Mouse (Mus musculus): ENCODE data around the gene Smc1a. TPM values are rescaled to one million over a fixed set of nuclear protein-coding genes. Genes with fewer than 3 reads are reported as not detected.
A peak's percentile ranks its signal among the peaks of the same experiment; 100 is the strongest.
"Not testable (repeated sequence)": the region's sequence is repeated elsewhere in the genome, so short reads cannot be mapped to it uniquely, and the experiment has no call there.

The Smc1a gene
- polyA plus RNA-seq, 1 experiment from 2014 or later: 71.1 TPM

- no peaks in the 10 kb centered on the region for H3K4me1 ChIP-seq (replicated peaks)
- H3K9me3 ChIP-seq: no peaks in the 10 kb centered on the region
- 80% methylated on average over 1 of the region's 1 CpGs for WGBS
- DNase-seq (ENCODE audit: low spot score): no peak
- peaks cover 53% of the 10 kb centered on the region for H3K36me3 ChIP-seq
- peaks cover 92% of the 10 kb centered on the region for H3K27me3 ChIP-seq (ENCODE audit: insufficient read depth, poor library complexity, severe bottlenecking)
- H3K27ac ChIP-seq: no peak overlapping the region
- no peak overlapping the region for H3K4me3 ChIP-seq
Observed at GRCm38 (mm10) chrX:152054094-152054493, 37.9 kb downstream of the Smc1a start.

DNA sequence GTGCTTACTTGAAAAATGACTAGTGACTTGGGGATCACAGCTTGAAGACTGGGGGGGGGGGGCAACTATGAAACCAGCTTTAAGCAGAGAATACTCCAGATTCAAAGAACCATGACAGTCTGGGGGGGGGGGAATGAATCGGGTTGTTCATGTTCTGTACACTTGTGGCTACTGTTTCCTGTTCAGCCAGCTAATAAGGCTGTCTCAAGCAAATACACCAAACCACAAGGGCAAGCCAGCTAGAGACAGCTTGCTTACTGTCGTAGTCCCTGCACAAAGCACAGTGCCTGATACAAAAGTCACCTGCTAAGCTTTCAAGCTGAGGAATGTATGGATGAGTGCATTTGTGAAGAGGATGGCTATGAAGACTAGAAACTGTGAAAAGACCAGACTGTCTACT is 49.4 kb downstream of the Smc1a start:
- WGBS: 77% methylated on average over 2 of the region's 2 CpGs
- H3K27ac ChIP-seq: no peak overlapping the region
- peaks cover 95% of the 10 kb centered on the region for H3K27me3 ChIP-seq (ENCODE audit: insufficient read depth, poor library complexity, severe bottlenecking)

GRCm38 (mm10) chrX:152067789-152068188 is 51.6 kb downstream of the Smc1a start:
- no peak overlapping the region for H3K27ac ChIP-seq
- DNase-seq (ENCODE audit: low spot score): no peak
- no peaks in the 10 kb centered on the region for H3K9me3 ChIP-seq
- H3K27me3 ChIP-seq (ENCODE audit: insufficient read depth, poor library complexity, severe bottlenecking): peaks cover 82% of the 10 kb centered on the region
- H3K36me3 ChIP-seq: peaks cover 13% of the 10 kb centered on the region
- WGBS: 60% methylated on average over 1 of the region's 1 CpGs
- no peaks in the 10 kb centered on the region for H3K4me1 ChIP-seq (replicated peaks)
- no peak overlapping the region for H3K4me3 ChIP-seq

More for the DNA sequence above, 49.4 kb downstream of the Smc1a start:
- Histone ChIP-seq H3K36me3 (peaks cover 34% of the 10 kb centered on the region), H3K4me1 (replicated peaks) (no peaks in the 10 kb centered on the region), H3K4me3 (no peak overlapping the region), H3K9me3 (no peaks in the 10 kb centered on the region)
- DNase-seq (ENCODE audit: low spot score): no peak

- not testable (repeated sequence) for H3K4me3 ChIP-seq; H3K27ac ChIP-seq; H3K36me3 ChIP-seq; H3K9me3 ChIP-seq; H3K4me1 ChIP-seq (replicated peaks)
- H3K27me3 ChIP-seq (ENCODE audit: insufficient read depth, poor library complexity, severe bottlenecking): peaks cover 92% of the 10 kb centered on the region
- DNase-seq (ENCODE audit: low spot score): peak; percentile 19
- WGBS: 47% methylated on average over 7 of the region's 7 CpGs
Observed at GRCm38 (mm10) chrX:152089832-152090614, 73.8 kb downstream of the Smc1a start.

DNA sequence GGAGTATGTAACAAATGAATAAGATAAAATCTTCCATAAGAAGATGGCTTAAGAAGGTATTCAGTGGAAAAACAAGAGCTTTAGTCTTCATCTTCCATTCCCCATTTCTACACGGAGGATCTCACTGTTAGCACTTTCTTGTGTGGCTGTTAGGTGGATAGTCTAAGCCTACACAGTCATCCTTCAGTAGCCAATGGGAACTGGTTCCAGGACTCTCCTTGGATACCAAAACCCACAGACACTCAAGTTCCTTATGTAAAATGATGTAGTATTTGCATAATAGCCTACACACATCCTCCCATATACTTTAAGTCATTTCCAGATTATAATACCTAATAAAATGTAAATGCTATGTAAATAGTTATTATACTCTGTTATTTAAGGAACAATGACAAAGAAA is 81.3 kb downstream of the Smc1a start:
- no peak for DNase-seq (ENCODE audit: low spot score)
- no peak overlapping the region for H3K4me3 ChIP-seq
- H3K4me1 ChIP-seq (replicated peaks): no peaks in the 10 kb centered on the region
- H3K36me3 ChIP-seq: no peaks in the 10 kb centered on the region
- H3K27ac ChIP-seq: no peak overlapping the region
- 47% methylated on average over 1 of the region's 1 CpGs for WGBS
- no peaks in the 10 kb centered on the region for H3K9me3 ChIP-seq
- peaks cover 92% of the 10 kb centered on the region for H3K27me3 ChIP-seq (ENCODE audit: insufficient read depth, poor library complexity, severe bottlenecking)

Other genes starting within 250 kb of the Smc1a start
- 48.4 and 52.7 TPM in 2 replicates for gene Huwe1, start 215.6 kb upstream of the Smc1a start, polyA plus RNA-seq (2016; fragmentation: Nextera tagmentation; extraction: Ambion mirVana)
- 181 and 195 TPM in 2 replicates for gene Hsd17b10, start 14.6 kb upstream of the Smc1a start, polyA plus RNA-seq (2016; fragmentation: Nextera tagmentation; extraction: Ambion mirVana)
- 4.5 and 4.9 TPM in 2 replicates for gene Ribc1, start 133 bp upstream of the Smc1a start, polyA plus RNA-seq (2016; fragmentation: Nextera tagmentation; extraction: Ambion mirVana)
- gene Iqsec2, start 127.8 kb downstream of the Smc1a start, polyA plus RNA-seq (2016; fragmentation: Nextera tagmentation; extraction: Ambion mirVana): 0.88 and 1.9 TPM in 2 replicates
- gene Kdm5c, start 216.6 kb downstream of the Smc1a start, polyA plus RNA-seq (2016; fragmentation: Nextera tagmentation; extraction: Ambion mirVana): 62.7 and 70.6 TPM in 2 replicates